Mouse (Mus musculus) MEL (cell line): ENCODE measurements around the gene Metap2.

Experiments used
- CTCF ChIP-seq, 3 experiments: IDR thresholded peaks in 2 of 3; conservative IDR thresholded peaks in 1 of 3; 2 replicates each; pipeline ENCODE4 v1.5.1; 2011 to 2012; ENCODE audit warnings: low read length in 3 of 3, low read depth in 2 of 3, mild to moderate bottlenecking in 2 of 3, improper control_type of control experiment in 1 of 3, inconsistent platforms in 1 of 3, mixed read lengths in 1 of 3, moderate library complexity in 1 of 3; ENCODE audit not compliant: control insufficient read depth in 1 of 3, insufficient read depth in 1 of 3, poor library complexity in 1 of 3, severe bottlenecking in 1 of 3
- EP300 ChIP-seq, 2 experiments: IDR thresholded peaks; 2 replicates each; pipeline ENCODE4 v1.6.1; 2011; ENCODE audit warnings: improper control_type of control experiment in 2 of 2, low read length in 2 of 2, low read depth in 1 of 2, mild to moderate bottlenecking in 1 of 2
- GATA1 ChIP-seq: IDR thresholded peaks from 2 replicates; pipeline ENCODE4 v1.6.1; 2011; ENCODE audit warnings: low read depth, low read length, improper control_type of control experiment
- TCF12 ChIP-seq: IDR thresholded peaks from 2 replicates; pipeline ENCODE4 v1.6.1; 2014; ENCODE audit warnings: low read depth, mild to moderate bottlenecking, inconsistent platforms, low read length, improper control_type of control experiment, moderate library complexity

DNA sequence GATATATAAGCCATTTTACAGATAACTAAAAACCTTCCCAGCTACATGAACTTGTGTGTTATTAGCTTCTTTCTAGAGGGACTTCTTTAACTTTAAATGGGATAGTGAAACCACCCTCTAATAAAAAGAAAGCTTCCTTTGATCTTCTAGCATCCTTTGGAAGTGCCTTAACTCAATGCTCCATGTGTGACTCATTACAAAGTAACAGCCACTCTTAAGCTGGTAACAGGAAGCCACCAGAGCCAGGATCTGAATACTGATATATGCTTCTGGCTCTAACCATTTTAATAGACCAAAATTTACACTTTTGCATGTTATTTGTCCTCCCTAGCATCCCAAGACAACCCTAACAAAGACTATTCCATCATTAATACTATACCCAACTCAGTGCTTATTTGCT is 15.0 kb downstream of the Metap2 start:
- no peak for TF ChIP-seq CTCF (IDR thresholded peaks at IDR 0.05 in 2 of 3, conservative IDR thresholded peaks at IDR 0.05 in 1 of 3; ENCODE audit: control insufficient read depth in 1 of 3, insufficient read depth in 1 of 3, low read depth in 2 of 3, low read length in 3 of 3, poor library complexity in 1 of 3, severe bottlenecking in 1 of 3)
- no peak for TF ChIP-seq GATA1
- TF ChIP-seq EP300 (IDR thresholded peaks at IDR 0.05; ENCODE audit: low read depth in 1 of 2, low read length in 2 of 2) = no peak
- no peak for TF ChIP-seq TCF12
